Mouse (Mus musculus): Measurements from ENCODE around the gene Myadm. TPM values are rescaled to one million over a fixed set of nuclear protein-coding genes. Genes with fewer than 3 reads are reported as not detected.

The Myadm gene
- total RNA-seq, 2 experiments from 2014 or later, result 71.6 to 100 TPM

Other genes starting within 250 kb of the Myadm start
- gene AU018091, start 119.9 kb upstream of the Myadm start, total RNA-seq (2021), result not detected
- gene Nlrp12, start 39.3 kb upstream of the Myadm start, total RNA-seq (2021), result under 1 TPM in 1 of 2 experiments, not detected in 1; 0.09 TPM
- 1 to 10 TPM; 2.2 to 4.5 TPM for gene Prkcg, start 99 bp downstream of the Myadm start, total RNA-seq (2021)
- gene Cacng7, start 43.9 kb downstream of the Myadm start, total RNA-seq (2021), result 10 to 100 TPM in 1 of 2 experiments, 1 to 10 TPM in 1; 9.7 to 10.2 TPM
- under 1 TPM in 1 of 2 experiments, not detected in 1; 0.43 TPM for gene Cacng8, start 101.6 kb downstream of the Myadm start, total RNA-seq (2021)
- 10 to 100 TPM; 80.3 to 88.7 TPM for gene Cacng6, start 135.1 kb downstream of the Myadm start, total RNA-seq (2021)
- gene Tarm1, start 213.5 kb downstream of the Myadm start, total RNA-seq (2021), result not detected